Mouse (Mus musculus): Measurements from ENCODE around the gene Rbfox3.

Gene Rbfox3

GRCm38 (mm10) chr11:118878605-118879245, 32.7 kb downstream of the Rbfox3 start:
- DNase-seq = no peak

GRCm38 (mm10) chr11:118875243-118875897, 36.0 kb downstream of the Rbfox3 start:
- DNase-seq = no peak

- no peak for DNase-seq
Observed at GRCm38 (mm10) chr11:118874487-118875095, 36.8 kb downstream of the Rbfox3 start.

- no peak for DNase-seq
Observed at GRCm38 (mm10) chr11:118874022-118874421, 37.4 kb downstream of the Rbfox3 start.

GRCm38 (mm10) chr11:118871527-118871926, 39.9 kb downstream of the Rbfox3 start:
- DNase-seq = no peak

- DNase-seq = no peak
Observed at GRCm38 (mm10) chr11:118863360-118863759, 48.0 kb downstream of the Rbfox3 start.

GRCm38 (mm10) chr11:118861801-118862431, 49.5 kb downstream of the Rbfox3 start:
- no peak for DNase-seq

GRCm38 (mm10) chr11:118861246-118861645, 50.2 kb downstream of the Rbfox3 start:
- DNase-seq = no peak

- DNase-seq = no peak
Observed at GRCm38 (mm10) chr11:118860812-118861211, 50.6 kb downstream of the Rbfox3 start.

GRCm38 (mm10) chr11:118859839-118860238, 51.6 kb downstream of the Rbfox3 start:
- no peak for DNase-seq

GRCm38 (mm10) chr11:118858305-118858704, 53.1 kb downstream of the Rbfox3 start:
- no peak for DNase-seq

- no peak for DNase-seq
Observed at GRCm38 (mm10) chr11:118851391-118851790, 60.0 kb downstream of the Rbfox3 start.

- no peak for DNase-seq
Observed at GRCm38 (mm10) chr11:118847986-118848385, 63.4 kb downstream of the Rbfox3 start.

GRCm38 (mm10) chr11:118840992-118841391, 70.4 kb downstream of the Rbfox3 start:
- no peak for DNase-seq

- no peak for DNase-seq
Observed at GRCm38 (mm10) chr11:118838167-118838566, 73.2 kb downstream of the Rbfox3 start.

- no peak for DNase-seq
Observed at GRCm38 (mm10) chr11:118836889-118837288, 74.5 kb downstream of the Rbfox3 start.

- DNase-seq = no peak
Observed at GRCm38 (mm10) chr11:118832793-118833481, 78.5 kb downstream of the Rbfox3 start.

- DNase-seq = no peak
Observed at GRCm38 (mm10) chr11:118831730-118832129, 79.7 kb downstream of the Rbfox3 start.

GRCm38 (mm10) chr11:118825280-118826094, 85.9 kb downstream of the Rbfox3 start:
- no peak for DNase-seq

GRCm38 (mm10) chr11:118821353-118821752, 90.0 kb downstream of the Rbfox3 start:
- DNase-seq = no peak

- DNase-seq = no peak
Observed at GRCm38 (mm10) chr11:118818528-118818927, 92.9 kb downstream of the Rbfox3 start.

- no peak for DNase-seq
Observed at GRCm38 (mm10) chr11:118815118-118815517, 96.3 kb downstream of the Rbfox3 start.

Measured in B cell, adult 2 months (primary cell).